Mouse (Mus musculus) CH12.LX (cell line): ENCODE measurements around the gene Psg25. TPM values are rescaled to one million over a fixed set of nuclear protein-coding genes. Genes with fewer than 3 reads are reported as not detected.

ENCODE experiments used
- DNase-seq: peaks from one replicate; pipeline ENCODE4 v3.0.0-alpha.2; 2013; ENCODE audit errors: extremely low read depth
- H3K27ac ChIP-seq: 2 replicates; pipeline ENCODE4 v1.5.1; 2012; ENCODE audit warnings: low read depth, mild to moderate bottlenecking, control low read depth, moderate library complexity; ENCODE audit not compliant: insufficient read depth
- H3K27me3 ChIP-seq: replicated peaks from 2 replicates; pipeline ENCODE3; 2012; ENCODE audit warnings: inconsistent platforms
- H3K36me3 ChIP-seq, 2 experiments: replicated peaks in 1 of 2; 2 replicates each; pipeline versions ENCODE3 to v1.6.1; 2012; ENCODE audit warnings: inconsistent platforms in 1 of 2, low read length in 1 of 2, mild to moderate bottlenecking in 1 of 2, mixed read lengths in 1 of 2, moderate library complexity in 1 of 2; ENCODE audit not compliant: control insufficient read depth in 1 of 2, insufficient read depth in 1 of 2
- H3K4me1 ChIP-seq, 2 experiments: 2 replicates each; pipeline ENCODE4 v1.6.1; 2012; ENCODE audit warnings: inconsistent platforms in 1 of 2, moderate library complexity in 1 of 2; ENCODE audit not compliant: insufficient read depth in 2 of 2, control insufficient read depth in 1 of 2
- H3K4me2 ChIP-seq: 2 replicates; pipeline ENCODE4 v1.6.1; 2012; ENCODE audit warnings: low read depth, mild to moderate bottlenecking, control low read depth; ENCODE audit not compliant: poor library complexity, insufficient read depth, severe bottlenecking
- H3K4me3 ChIP-seq, 3 experiments: fragments of 150-350 bp in 1 of 3; sonication (generic) in 1 of 3; replicated peaks in 1 of 3; 2 replicates each; pipeline versions ENCODE3 to v1.5.1; 2011 to 2012; ENCODE audit warnings: low read depth in 2 of 3, low read length in 2 of 3, mild to moderate bottlenecking in 2 of 3, moderate library complexity in 2 of 3, control low read depth in 1 of 3, improper control_type of control experiment in 1 of 3, inconsistent platforms in 1 of 3, mixed read lengths in 1 of 3; ENCODE audit not compliant: poor library complexity in 1 of 3
- H3K79me2 ChIP-seq: replicated peaks from 2 replicates; pipeline ENCODE4 v1.6.1; 2012; ENCODE audit warnings: mild to moderate bottlenecking, moderate library complexity; ENCODE audit not compliant: control insufficient read depth, poor library complexity, insufficient read depth, severe bottlenecking; ENCODE audit errors: extremely low read depth
- H3K9ac ChIP-seq: 2 replicates; pipeline ENCODE4 v1.6.1; 2012; ENCODE audit warnings: low read depth, mild to moderate bottlenecking, control low read depth, moderate library complexity; ENCODE audit not compliant: insufficient read depth
- H3K9me3 ChIP-seq: replicated peaks from 2 replicates; pipeline ENCODE3; 2012; ENCODE audit warnings: low read length, inconsistent platforms, mixed read lengths
- CHD1 ChIP-seq: IDR thresholded peaks from 2 replicates; pipeline ENCODE4 v1.6.1; 2012; ENCODE audit warnings: low read depth, low read length, improper control_type of control experiment, inconsistent platforms
- CTCF ChIP-seq, 2 experiments: IDR thresholded peaks in 1 of 2; conservative IDR thresholded peaks in 1 of 2; 2 replicates each; pipeline ENCODE4 v1.5.1; 2011 to 2012; ENCODE audit warnings: low read depth in 2 of 2, low read length in 2 of 2, improper control_type of control experiment in 1 of 2, inconsistent platforms in 1 of 2, mild to moderate bottlenecking in 1 of 2, moderate library complexity in 1 of 2
- E2F4 ChIP-seq: IDR thresholded peaks from 2 replicates; pipeline ENCODE4 v1.6.1; 2011; ENCODE audit warnings: low read depth, low read length, improper control_type of control experiment; ENCODE audit not compliant: insufficient replicate concordance
- ELF1 ChIP-seq: IDR thresholded peaks from 2 replicates; pipeline ENCODE4 v1.6.1; 2014; ENCODE audit warnings: low read depth, mild to moderate bottlenecking, inconsistent platforms, low read length, improper control_type of control experiment
- EP300 ChIP-seq: IDR thresholded peaks from 2 replicates; pipeline ENCODE4 v1.6.1; 2011; ENCODE audit warnings: low read length, improper control_type of control experiment
- ETS1 ChIP-seq: conservative IDR thresholded peaks from 2 replicates; pipeline ENCODE4 v1.6.1; 2012; ENCODE audit warnings: low read depth, mild to moderate bottlenecking, inconsistent platforms, low read length, improper control_type of control experiment, moderate library complexity
- HCFC1 ChIP-seq: IDR thresholded peaks from 2 replicates; pipeline ENCODE4 v1.6.1; 2012; ENCODE audit warnings: low read depth, mild to moderate bottlenecking, inconsistent platforms, low read length, improper control_type of control experiment
- IRF4 ChIP-seq: IDR thresholded peaks from 2 replicates; pipeline ENCODE4 v1.6.1; 2014; ENCODE audit warnings: low read depth, mild to moderate bottlenecking, inconsistent platforms, low read length, improper control_type of control experiment
- KAT2A ChIP-seq: IDR thresholded peaks from 2 replicates; pipeline ENCODE4 v1.6.1; 2012; ENCODE audit warnings: low read length, improper control_type of control experiment, inconsistent platforms; ENCODE audit not compliant: insufficient replicate concordance
- MAX ChIP-seq: IDR thresholded peaks from 2 replicates; pipeline ENCODE4 v1.6.1; 2011; ENCODE audit warnings: low read length, improper control_type of control experiment
- MAZ ChIP-seq: IDR thresholded peaks from 2 replicates; pipeline ENCODE4 v1.6.1; 2012; ENCODE audit warnings: low read depth, mild to moderate bottlenecking, inconsistent platforms, low read length, improper control_type of control experiment, moderate library complexity
- MXI1 ChIP-seq: IDR thresholded peaks from 2 replicates; pipeline ENCODE4 v1.6.1; 2011; ENCODE audit warnings: mild to moderate bottlenecking, low read depth, low read length, improper control_type of control experiment
- NELFE ChIP-seq: IDR thresholded peaks from 2 replicates; pipeline ENCODE4 v1.6.1; 2011; ENCODE audit warnings: low read depth, low read length, improper control_type of control experiment
- NRF1 ChIP-seq: IDR thresholded peaks from 2 replicates; pipeline ENCODE4 v1.6.1; 2014; ENCODE audit warnings: low read depth, mild to moderate bottlenecking, inconsistent platforms, low read length, improper control_type of control experiment, moderate library complexity
- PAX5 ChIP-seq: IDR thresholded peaks from 2 replicates; pipeline ENCODE4 v1.6.1; 2012; ENCODE audit warnings: low read length, inconsistent platforms, mixed read lengths
- POLR2AphosphoS2 ChIP-seq: IDR thresholded peaks from 2 replicates; pipeline ENCODE4 v1.6.1; 2011; ENCODE audit warnings: low read depth, low read length, improper control_type of control experiment
- RAD21 ChIP-seq: IDR thresholded peaks from 2 replicates; pipeline ENCODE4 v1.6.1; 2011; ENCODE audit warnings: low read depth, mild to moderate bottlenecking, low read length, improper control_type of control experiment, moderate library complexity
- SIN3A ChIP-seq: IDR thresholded peaks from 2 replicates; pipeline ENCODE4 v1.6.1; 2012; ENCODE audit warnings: low read length, improper control_type of control experiment, inconsistent platforms
- SMC3 ChIP-seq: IDR thresholded peaks from 2 replicates; pipeline ENCODE4 v1.6.1; 2011; ENCODE audit warnings: low read depth, low read length, improper control_type of control experiment
- TBP ChIP-seq: conservative IDR thresholded peaks from 2 replicates; pipeline ENCODE4 v1.6.1; 2011; ENCODE audit warnings: low read depth, low read length, improper control_type of control experiment
- TCF12 ChIP-seq: IDR thresholded peaks from 2 replicates; pipeline ENCODE4 v1.6.1; 2014; ENCODE audit warnings: low read depth, mild to moderate bottlenecking, inconsistent platforms, low read length, improper control_type of control experiment
- USF1 ChIP-seq: IDR thresholded peaks from 2 replicates; pipeline ENCODE4 v1.6.1; 2014; ENCODE audit warnings: low read depth, mild to moderate bottlenecking, inconsistent platforms, low read length, improper control_type of control experiment
- USF2 ChIP-seq: conservative IDR thresholded peaks from 2 replicates; pipeline ENCODE4 v1.6.1; 2011; ENCODE audit warnings: low read depth, low read length, improper control_type of control experiment
- ZC3H11A ChIP-seq: IDR thresholded peaks from 2 replicates; pipeline ENCODE4 v1.6.1; 2012; ENCODE audit warnings: low read depth, mild to moderate bottlenecking, inconsistent platforms, low read length, improper control_type of control experiment
- ZKSCAN1 ChIP-seq: IDR thresholded peaks from 2 replicates; pipeline ENCODE4 v1.6.1; 2012; ENCODE audit warnings: low read depth, inconsistent platforms, low read length, improper control_type of control experiment, borderline replicate concordance
- ZNF384 ChIP-seq: IDR thresholded peaks from 2 replicates; pipeline ENCODE4 v1.6.1; 2012; ENCODE audit warnings: low read depth, low read length, improper control_type of control experiment, inconsistent platforms
- dilution Hi-C: fragments of 300-500 bp; cut with MboI; formaldehyde crosslinking; loops from 2 replicates; pipeline ENCODE4 v1.14.3; 2020; ENCODE audit warnings: low sequenced_read_pairs; ENCODE audit not compliant: extremely low pct_unique_long_range_greater_than_20kb, extremely low pct_ligation_motif_present
- in situ Hi-C: fragments of 300-500 bp; cut with MboI; formaldehyde crosslinking; loops from 3 replicates; pipeline ENCODE4 v1.14.3; 2019; ENCODE audit warnings: low sequenced_read_pairs, low pct_ligation_motif_present, low pct_unique_long_range_greater_than_20kb, mixed read lengths
- polyA plus RNA-seq: library from polyadenylated mRNA; unstranded; fragments of >175 nt; gene quantifications from 2 replicates; pipeline ENCODE4 v1.2.1, GENCODE M21; 2012; ENCODE audit warnings: low read depth; ENCODE audit not compliant: insufficient read length
- total RNA-seq, 2 experiments: library from RNA; depleted of rRNA; stranded (reverse); fragments of 300-350 nt in 1 of 2; fragments of >200 nt in 1 of 2; gene quantifications; 2 replicates each; pipeline ENCODE4 v1.2.3; 2012 to 2014

The Psg25 gene
- total and polyA plus RNA-seq, 3 experiments, result not detected

DNA sequence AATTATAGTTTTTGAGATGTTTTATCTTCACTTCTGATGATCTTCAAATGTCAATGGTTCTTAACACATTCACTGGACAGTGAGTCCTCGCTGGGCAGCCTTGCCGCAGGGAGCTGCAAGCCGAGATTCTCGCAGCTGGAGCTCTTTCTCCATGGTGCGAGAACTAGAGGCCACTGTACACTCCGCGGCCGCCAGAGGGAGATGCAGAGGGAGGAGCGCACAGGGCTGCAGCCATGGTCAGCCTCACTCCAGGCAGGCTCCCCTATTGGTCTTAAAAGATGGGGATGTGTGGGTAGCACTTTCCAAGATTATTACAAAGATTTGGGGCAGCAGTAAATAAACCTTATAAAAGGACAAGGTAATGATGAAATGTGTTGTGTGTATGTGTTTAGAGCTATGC lies 20.6 kb downstream of the Psg25 start:
- Histone ChIP-seq H3K4me1 (no peaks in the 10 kb centered on the region), H3K27ac (no peak overlapping the region), H3K36me3 (no peaks in the 10 kb centered on the region), H3K79me2 (no peaks in the 10 kb centered on the region), H3K9me3 (no peaks in the 10 kb centered on the region), H3K4me2 (no peak overlapping the region), H3K4me3 (no peak overlapping the region), H3K27me3 (no peaks in the 10 kb centered on the region), H3K9ac (no peak overlapping the region)
- peak; percentile 21 for DNase-seq
- in situ Hi-C loops, result no loop called here
- peak; percentile 27 for TF ChIP-seq RAD21
- TF ChIP-seq PAX5, result no peak
- TF ChIP-seq NRF1, result no peak
- no peak for TF ChIP-seq EP300
- TF ChIP-seq ZNF384, result no peak
- no peak for TF ChIP-seq USF1
- TF ChIP-seq CHD1, result no peak
- no peak for TF ChIP-seq MXI1
- TF ChIP-seq E2F4, result no peak
- no peak for TF ChIP-seq IRF4
- TF ChIP-seq ZC3H11A, result no peak
- TF ChIP-seq MAZ, result no peak
- TF ChIP-seq SMC3, result peak; percentile 76
- no peak for TF ChIP-seq NELFE
- TF ChIP-seq CTCF (conservative IDR thresholded peaks at IDR 0.05 in 1 of 2, IDR thresholded peaks at IDR 0.05 in 1 of 2; ENCODE audit: low read depth in 2 of 2, low read length in 2 of 2), result peak in 1 of 2 experiments; percentile 73; a peak in 2 of 4 replicates
- TF ChIP-seq MAX, result no peak
- no peak for TF ChIP-seq POLR2AphosphoS2
- no peak for TF ChIP-seq TCF12
- TF ChIP-seq SIN3A, result no peak
- TF ChIP-seq TBP, result no peak
- TF ChIP-seq ELF1, result no peak
- TF ChIP-seq ETS1, result no peak
- TF ChIP-seq HCFC1, result no peak
- no peak for TF ChIP-seq ZKSCAN1
- no peak for TF ChIP-seq KAT2A
- TF ChIP-seq USF2, result no peak
- dilution Hi-C loops, result no loop called here
